Mouse (Mus musculus): ENCODE data around the gene Sbf2. TPM values are rescaled to one million over a fixed set of nuclear protein-coding genes. Genes with fewer than 3 reads are reported as not detected.

Sbf2 gene
- total RNA-seq, 4 experiments from 2014 or later, result 36.1 to 45.7 (median 40.7) TPM

DNA sequence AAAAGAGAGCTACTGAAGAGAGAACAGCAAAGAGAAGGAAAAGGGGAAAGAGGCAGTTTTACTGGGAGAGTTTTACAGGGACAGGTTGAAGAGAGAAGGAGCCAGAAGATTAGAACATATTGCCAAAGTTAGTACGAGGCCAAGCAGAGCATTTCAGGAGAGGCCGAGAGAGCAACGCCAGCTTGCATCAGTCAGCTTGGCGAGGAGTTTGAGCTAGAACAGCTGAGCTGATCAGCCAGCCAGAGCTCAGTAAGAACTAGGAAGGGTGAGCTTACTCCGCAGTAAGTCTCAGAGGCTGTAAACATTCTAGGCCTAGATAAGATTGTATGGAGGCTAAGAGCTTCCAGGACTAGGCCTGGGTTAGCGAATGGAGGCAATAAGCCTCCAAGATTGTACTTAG lies 222.1 kb downstream of the Sbf2 start:
- peak; percentile 58 for DNase-seq (ENCODE audit: low spot score)

DNA sequence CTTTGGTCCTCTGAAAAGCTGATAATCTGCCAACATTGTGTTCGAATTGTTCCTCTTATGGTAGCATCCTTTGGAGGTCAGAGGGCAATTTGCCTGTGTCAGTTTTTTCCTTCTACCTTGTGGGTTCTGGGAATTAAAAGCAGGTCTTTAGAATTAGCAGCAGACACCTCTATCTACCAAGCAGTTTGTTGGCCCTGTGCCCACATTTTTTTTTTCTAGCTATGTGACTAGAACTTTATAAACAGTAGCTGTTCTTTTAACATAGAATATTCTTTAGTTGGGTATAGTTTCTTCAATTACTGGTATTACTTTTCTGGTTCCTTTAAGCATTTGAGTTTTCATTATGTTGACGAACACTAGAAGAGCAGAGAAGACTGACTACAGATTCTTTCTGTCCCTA lies 223.1 kb downstream of the Sbf2 start:
- DNase-seq (ENCODE audit: low spot score), result no peak

DNA sequence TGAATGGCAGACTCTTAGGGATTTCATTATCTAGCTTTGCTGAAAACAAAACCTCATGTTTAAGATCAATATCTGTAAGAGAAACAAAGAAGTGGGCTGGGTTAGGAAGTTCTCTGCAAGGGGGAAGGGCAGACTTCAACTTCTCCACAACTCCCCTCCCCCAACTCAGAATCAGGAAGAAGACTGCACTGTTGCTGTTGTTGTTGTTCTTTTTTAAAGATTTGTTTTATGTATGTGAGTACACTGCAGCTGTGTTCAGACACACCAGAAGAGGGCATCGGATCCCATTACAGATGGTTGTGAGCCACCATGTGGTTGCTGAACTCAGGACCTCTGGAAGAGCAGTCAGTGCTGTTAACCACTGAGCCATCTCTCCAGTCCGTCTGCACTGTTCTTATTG lies 225.8 kb downstream of the Sbf2 start:
- DNase-seq (ENCODE audit: low spot score), result peak; percentile 28

DNA sequence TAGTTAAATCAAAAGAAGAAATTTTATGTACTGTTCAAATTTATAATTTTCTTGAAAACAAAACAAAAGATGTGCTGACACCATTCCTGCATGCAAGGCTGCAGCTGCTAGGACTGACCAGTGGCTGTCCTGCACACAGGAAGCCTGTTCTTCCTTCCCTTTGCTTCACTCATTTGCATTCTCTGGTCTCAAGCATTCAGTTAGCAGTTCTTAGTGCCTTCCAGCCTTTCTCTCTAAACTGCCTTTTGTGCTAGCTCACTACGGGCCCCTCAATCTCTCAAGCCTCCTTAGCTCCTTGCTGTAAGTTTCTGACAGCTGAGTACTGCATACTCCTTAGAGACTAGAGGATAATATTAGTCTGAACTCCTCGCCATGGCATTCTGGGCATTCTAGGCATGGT lies 227.2 kb downstream of the Sbf2 start:
- no peak for DNase-seq (ENCODE audit: low spot score)

DNA sequence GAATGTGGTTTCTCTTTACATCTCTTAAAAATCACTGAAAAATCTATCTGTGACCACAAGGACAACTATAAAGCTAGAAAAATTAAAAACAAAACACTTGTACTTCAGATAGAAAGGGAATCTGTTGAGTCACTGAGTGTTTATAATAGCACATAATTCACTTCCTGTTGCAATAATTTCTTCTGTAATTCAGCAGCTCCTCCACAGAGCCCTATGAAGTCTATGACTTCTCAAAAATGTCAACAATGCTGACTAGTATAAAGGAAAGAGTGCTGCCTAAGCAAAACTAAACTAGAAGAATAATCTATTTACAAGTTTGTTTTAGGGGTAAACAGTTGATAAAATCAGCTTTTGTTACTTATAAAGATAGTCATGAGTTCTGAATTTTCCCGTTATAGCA lies 229.2 kb downstream of the Sbf2 start:
- no peak for DNase-seq (ENCODE audit: low spot score)

DNA sequence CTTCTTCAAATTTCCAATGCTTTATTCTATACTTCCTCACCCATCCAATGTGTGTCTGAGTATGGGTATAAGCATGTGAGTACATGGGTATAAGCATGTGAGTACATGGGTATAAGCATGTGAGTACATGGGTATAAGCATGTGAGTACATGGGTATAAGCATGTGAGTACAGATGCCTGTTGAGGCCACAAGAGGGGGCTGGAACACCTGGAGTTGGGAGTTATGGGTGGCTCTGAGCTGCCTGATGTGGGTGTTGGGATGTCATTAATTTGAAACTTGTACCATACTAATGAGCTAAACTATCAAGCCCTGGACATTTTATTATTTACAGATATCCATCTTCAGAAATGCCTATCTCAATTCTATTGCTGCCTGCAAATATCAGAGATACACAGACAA lies 230.4 kb downstream of the Sbf2 start:
- DNase-seq (ENCODE audit: low spot score), result no peak

DNA sequence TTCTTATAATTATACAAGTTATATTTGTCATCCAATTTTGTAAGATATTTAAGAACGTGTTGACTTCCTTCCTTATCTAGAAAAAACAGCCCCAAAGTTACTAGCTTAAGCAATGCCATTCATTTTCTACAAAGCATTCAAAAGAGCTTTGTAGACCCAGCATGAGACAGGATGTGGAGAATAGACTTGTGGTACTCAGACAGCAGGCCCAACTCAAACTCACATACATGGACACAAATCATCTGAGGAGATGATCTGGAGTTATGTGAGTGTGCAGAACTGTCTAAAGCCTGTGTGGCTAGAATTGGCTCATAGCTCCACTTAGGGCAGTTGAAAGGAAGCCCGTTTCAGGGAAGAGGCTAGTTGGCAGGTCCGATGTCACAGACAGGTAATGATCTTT lies 233.1 kb downstream of the Sbf2 start:
- DNase-seq (ENCODE audit: low spot score), result no peak

DNA sequence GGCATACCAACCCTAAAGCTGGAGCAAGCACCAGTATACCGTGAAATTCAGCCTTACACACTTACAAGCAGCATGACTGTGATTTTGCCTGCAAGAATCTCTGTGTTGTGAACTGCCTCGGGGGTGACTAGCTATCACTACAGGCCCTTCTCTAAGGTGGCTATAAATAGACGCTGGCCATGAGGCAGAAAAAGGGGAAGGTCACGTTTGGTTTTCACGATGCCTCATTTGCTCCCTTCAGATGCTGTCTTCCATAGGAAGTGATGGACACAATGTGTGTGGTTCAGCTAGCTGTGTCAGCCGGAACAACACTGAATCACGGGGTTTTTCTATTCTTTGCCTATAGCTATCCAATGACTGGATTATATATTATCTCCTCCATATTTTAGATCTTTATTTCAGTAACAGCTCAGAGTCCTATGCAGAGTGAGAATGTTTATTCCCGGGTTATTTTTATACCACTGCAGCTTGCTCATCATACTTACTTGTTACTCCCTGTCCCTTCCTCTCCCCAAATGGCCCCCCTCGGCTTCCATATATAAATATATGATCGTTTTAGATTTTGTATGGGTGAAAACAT lies 235.3 kb downstream of the Sbf2 start:
- DNase-seq (ENCODE audit: low spot score), result peak; percentile 35

DNA sequence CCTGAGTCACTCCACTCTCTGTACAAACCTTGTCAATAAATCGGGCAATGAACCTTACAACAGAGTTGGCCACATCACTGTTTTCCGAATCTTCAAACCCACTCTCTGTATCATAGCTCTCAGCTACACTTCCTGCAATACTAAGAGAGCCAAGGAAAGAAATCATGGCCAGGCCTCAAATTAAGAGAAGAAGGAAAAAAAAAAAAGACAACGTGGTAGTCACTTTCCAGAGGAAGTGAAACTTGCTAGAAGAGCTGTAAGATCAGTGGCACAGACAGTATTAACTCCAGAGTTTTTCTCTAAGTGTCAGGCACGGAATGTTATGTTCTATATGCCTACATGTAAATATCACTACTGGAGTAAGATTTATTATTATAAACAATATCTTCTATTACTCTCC lies 242.2 kb downstream of the Sbf2 start:
- no peak for DNase-seq (ENCODE audit: low spot score)

DNA sequence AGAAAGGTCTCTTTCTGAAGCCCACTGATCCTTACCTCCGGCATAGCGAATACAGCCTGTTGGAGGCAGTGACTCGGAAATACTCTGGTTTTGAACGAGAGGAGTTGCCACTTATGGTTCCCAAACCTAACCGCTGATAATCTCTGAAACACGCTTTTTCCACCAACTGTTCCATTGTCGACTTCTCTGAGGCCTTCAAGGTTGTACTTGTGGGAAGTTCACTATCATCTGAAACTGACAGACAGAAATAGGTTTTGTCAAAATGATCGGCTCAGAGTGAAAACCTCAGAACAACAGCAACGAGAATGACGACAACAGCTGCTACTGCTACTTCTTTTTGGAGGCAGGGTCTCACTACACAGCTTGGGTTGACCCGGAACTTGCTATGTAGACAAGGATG lies 252.7 kb downstream of the Sbf2 start:
- DNase-seq (ENCODE audit: low spot score), result no peak

DNA sequence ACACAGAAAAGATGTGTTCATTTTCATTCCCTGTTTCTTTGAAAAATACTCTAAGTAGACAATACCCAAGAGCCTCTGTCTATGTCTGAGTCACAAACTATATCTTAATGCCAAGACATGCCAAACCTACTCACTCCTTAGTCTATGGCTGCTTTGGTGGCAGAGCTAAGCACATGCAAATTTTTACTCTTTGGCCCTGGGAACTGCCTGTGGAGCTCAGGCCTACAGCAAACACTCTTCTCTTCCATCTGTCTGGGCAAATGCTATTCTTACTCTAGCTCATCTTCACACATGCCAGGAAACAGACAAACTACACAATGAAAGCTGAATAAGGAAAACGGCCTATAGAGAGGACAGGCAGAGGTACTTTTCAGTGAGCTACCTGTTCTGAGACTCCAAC lies 253.2 kb downstream of the Sbf2 start:
- DNase-seq (ENCODE audit: low spot score), result no peak

DNA sequence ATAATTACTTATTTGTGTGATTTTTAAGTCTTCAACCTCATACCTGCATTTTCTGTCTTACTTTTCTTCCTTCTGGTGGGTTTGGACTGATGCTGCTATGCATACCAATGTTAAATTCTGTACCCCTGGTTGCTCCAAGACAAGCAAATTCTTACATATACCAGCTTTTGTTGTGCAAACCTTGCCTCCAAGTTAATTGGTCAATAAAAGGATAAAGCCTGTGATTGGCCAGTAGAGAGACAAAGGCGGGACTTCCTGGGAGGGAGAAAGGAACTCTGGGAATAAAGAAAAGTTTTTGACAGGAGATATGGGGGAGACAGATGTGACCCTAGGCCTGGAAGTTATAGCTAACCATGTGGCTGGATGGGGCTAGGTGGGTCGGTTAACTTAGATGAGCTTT lies 255.3 kb downstream of the Sbf2 start:
- no peak for DNase-seq (ENCODE audit: low spot score)

DNA sequence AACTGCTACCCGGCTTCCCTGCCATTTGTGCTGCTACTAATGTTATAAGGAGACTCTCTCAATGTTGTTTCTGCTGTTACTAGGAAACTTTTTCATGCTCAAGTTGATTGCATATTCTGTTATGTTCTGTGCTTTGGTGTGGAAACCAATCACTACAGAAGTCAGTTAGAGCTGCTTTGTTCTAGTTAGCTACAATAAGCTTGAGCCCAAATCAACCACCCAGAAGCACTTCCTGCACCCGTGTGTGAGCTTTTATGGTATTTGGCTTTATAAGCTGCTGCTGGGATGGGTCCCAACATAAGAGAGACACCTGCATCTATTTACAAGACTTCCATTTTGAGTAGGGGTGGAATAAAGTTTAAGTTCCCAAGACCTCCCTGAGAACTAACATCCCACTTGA lies 260.8 kb downstream of the Sbf2 start:
- DNase-seq (ENCODE audit: low spot score), result no peak

DNA sequence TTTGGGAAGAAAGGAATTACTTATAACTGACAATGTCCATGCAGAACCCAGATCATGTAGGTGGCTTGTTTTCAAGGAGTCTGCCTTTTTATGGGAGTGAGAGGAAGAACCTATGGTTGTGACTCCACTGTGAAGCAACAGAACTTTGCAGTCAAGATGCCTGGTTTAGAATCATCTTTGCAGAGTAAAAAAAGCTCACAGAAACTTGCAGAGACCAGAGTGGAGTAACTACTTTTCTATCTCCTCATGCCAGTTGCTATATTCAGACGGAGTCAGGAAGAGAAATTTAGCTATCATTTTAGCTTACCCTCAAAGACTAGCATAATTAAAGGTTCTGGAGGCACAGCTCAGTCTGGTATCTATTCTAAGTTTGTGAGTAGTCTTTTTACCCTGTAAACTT lies 267.5 kb downstream of the Sbf2 start:
- DNase-seq (ENCODE audit: low spot score), result no peak

DNA sequence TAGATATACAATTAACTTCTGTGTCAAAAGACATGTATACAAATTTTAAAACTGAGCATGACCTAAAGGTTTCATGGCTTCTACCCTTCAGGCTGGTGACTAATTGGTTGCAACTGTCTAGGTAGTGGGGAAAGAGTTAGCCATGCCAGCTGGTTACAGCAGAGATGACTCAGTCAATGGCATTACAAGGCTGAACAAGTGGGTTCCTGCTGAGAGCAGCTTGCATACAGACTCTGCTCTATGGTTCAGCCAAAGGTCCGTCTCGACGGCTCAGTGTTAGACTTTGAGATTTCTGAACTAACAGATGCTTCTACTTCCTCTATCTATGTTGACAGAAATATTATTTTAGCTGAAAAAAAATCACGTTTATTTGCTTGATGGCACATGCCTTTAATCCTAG lies 277.1 kb downstream of the Sbf2 start:
- no peak for DNase-seq (ENCODE audit: low spot score)

DNA sequence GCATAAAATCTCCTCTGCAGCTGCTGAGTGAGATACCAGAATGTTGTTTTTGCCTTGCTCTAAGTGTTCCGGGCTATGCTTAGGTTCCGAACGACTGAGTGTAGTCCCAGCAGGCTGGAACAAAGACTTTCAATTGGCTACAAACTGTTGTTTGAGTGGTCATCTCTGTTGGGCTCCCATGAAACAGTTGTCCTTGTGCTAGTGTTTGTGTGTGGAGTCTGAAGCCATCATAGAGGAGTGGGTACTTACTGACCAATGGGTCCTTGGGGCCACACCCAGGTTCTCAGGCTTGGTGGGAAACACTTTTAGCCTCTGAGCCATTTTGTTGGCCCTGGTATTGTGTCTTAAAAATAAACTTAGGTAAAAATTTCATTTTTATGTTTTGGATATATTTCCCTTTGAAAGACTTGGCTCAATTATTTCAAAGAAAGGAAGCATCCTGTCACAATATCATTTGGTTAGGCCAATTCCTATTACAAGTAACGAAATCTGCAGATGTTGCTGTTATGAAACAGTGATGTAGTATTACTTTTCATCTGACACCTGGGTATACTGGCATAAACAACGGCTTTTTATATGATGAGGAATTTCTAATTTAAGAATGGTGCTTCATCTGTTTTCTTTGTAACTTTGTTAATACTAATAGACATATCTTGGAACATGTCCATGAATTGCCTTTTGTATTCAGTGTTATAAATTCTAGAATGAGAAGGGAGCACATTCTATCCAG lies 289.2 kb downstream of the Sbf2 start:
- peak; percentile 55 for DNase-seq (ENCODE audit: low spot score)

DNA sequence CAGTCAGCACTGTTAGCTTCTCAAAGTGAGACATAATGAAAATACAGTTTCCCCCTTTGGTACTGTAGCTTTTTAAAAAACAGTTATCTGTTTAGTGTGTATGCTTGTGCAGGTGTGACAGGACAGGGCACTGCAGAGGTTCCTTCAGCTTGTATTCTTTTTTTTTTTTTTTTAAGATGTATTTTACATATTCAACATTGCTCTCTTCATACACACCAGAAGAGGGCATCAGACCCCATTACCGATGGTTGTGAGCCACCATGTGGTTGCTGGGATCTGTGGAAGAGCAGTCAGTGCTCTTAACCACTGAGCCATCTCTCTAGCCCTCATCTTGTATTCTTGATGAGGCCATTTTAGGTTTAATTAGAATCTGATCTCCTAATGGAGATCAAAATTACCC lies 289.9 kb downstream of the Sbf2 start:
- DNase-seq (ENCODE audit: low spot score), result no peak

DNA sequence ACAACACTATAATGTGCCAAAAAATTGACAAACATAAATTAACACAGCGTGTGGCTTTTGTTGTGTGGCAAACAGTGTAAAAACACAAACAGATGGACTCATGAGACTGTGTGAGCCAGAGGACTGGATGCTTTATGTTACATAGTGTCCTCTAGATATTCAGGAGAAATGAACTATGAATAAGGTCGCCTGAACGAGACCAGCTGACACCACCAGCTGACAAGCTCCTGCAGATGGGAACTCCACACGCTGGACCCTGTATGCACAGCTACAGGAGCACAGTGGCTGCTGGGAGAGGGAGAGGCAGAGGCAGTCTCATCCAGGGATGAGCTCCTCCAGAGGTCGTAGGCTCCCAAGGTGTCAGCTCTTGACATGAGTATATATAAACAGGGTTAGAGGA lies 293.6 kb downstream of the Sbf2 start:
- DNase-seq (ENCODE audit: low spot score), result no peak

DNA sequence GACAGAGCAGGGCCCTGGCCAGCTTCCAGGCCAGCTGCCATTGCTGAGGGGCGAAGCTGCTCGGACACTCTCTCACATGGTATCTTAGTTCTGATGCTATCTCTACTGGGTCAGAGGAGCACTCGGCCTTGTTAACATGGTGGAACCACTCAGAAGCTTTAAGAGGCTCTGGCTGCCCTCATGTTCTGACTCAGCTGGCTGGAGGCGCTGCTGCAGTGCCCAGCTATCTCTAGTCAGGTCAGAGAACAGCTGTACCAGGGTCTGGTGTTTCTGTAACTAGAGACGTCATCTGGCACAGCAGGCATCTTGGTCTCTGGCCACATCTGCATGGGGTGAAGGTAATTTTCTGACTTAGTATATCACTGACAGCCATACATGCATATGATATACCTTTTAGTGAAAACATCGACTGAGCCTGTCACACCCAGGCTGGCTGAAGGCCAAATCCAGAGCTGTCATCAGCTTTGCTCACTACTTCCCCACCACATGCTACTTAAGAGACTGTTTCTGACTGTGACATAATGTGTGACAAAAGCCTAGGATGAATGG lies 295.7 kb downstream of the Sbf2 start:
- DNase-seq (ENCODE audit: low spot score), result no peak

DNA sequence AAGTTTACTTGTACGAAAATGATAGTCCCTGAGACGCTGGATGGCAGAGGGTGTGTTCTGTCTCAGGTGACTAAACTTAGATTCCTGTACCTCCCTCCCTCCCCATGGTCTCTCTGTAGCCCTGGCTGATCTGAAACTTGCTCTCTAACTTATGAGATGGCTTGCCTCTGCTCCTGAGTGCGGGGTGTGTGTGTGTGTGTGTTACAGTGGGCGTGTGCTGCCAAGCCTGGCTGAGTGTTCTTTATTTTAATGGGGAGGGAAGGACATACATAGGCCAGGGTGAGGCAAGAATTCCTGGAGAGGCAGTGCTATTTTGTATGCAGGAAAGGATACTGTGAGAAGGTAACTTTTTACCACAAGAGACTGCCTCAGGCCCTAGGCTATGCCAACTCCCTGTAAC lies 297.3 kb downstream of the Sbf2 start:
- DNase-seq (ENCODE audit: low spot score), result no peak

DNA sequence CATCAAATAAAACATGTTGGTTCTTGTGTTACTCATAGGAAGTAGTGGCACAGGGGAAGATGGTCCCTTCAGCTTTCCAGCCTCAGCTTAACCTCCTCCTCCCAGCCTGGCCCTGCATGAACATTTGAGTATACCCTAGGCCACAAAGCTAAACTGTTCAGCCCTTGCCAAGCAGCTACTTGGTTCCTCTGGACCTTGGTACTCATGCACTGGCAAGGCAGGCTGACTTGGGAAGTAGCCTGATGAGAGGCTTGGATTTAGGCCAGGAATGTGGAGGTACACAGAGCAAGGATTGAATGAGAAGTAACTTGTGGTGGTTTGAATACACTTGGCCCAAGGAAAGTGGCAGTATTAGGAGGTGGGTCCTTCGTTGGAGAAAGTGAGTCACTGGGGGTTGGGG lies 299.4 kb downstream of the Sbf2 start:
- no peak for DNase-seq (ENCODE audit: low spot score)

DNA sequence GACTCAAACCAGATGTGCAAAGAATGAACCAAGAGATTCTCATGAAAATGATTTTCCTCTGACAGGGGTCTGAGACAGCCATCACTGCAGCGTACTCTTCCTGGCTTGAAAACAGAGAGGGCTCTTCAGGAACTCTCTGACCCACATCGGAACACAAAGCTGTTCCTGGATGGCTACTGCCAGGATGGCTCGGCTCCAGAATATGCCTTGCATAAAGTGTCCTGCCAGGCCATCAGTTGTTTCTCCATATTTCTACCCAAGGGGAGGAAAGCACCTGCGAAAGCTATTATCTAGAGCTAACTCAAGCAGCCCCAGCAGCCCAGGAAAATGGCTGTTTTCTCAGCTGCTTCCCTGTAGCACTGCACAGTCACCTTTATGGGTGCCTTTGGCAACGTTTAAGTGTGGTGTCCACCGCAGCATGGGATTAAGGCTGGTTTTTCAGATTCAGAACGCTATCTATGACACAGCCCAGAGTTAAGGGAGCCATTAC lies 300.3 kb downstream of the Sbf2 start:
- DNase-seq (ENCODE audit: low spot score), result no peak

DNA sequence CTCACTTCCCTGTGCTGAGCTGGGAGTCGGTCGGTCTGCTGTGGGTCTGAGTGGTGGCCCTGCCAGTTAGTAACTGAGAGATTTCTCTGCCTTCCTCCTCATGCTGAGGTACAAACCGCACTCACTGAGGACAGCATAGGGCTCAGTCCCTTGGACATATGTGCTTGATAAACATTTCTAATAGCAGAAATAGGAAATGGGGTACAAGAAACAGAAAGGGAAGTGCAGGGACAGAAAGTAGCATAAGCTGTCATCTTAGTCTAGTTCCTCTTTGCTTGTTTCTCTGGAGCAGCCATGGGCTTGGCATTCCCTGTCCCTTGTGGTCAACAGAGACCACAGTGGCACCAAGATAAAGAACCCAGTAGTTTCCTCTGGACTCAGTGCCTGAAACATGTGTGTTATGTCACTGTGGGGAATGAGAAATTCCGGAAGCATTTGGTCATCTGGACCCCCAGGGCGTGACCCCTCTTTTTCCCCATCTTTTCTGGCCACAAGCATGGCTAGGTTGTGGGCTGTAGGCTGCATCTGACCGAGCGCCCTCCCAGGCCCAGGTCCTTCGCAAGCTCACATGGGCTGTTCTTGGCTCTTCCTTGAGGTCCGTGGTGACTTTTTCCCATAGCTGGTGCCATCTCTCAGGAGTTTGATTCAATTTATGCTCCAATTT lies 301.2 kb downstream of the Sbf2 start:
- DNase-seq (ENCODE audit: low spot score), result peak; percentile 33

All from heart, adult 8-10 months (tissue).